Mouse (Mus musculus) C2C12 (cell line): ENCODE measurements at regions not wholly inside any gene's neighbourhood (a gene's known extent, or its start where the extent isn't known, plus 50 kb on each side); places are given as distances from the start of the nearest gene placed in this dataset.

Experiments
- CTCF ChIP-seq: IDR thresholded peaks from one replicate; pipeline ENCODE4 v1.5.1; 2011; ENCODE audit not compliant: control insufficient read depth, insufficient read depth, insufficient read length
- MAX ChIP-seq: IDR thresholded peaks from one replicate; pipeline ENCODE4 v1.6.1; 2011; ENCODE audit warnings: mild to moderate bottlenecking, control low read depth
- USF1 ChIP-seq: IDR thresholded peaks from one replicate; pipeline ENCODE4 v1.6.1; 2011; ENCODE audit warnings: low read depth, mild to moderate bottlenecking, control low read depth, moderate library complexity

GRCm38 (mm10) chr5:126816069-126816468 lies 425.5 kb upstream of the Tmem132c start:
- TF ChIP-seq USF1 = no peak
- TF ChIP-seq CTCF = no peak
- no peak for TF ChIP-seq MAX
